Mouse (Mus musculus) forebrain, embryonic 14.5 days (tissue): Measurements from ENCODE around the gene Nudt12. TPM values are rescaled to one million over a fixed set of nuclear protein-coding genes. Genes with fewer than 3 reads are reported as not detected.

Experiments
- ATAC-seq: fragments of 200-750 bp; cut with Nextera tagmentation; 2 replicates; pipeline ENCODE4 v1.8.0; 2017; ENCODE audit warnings: mild to moderate bottlenecking, moderate library complexity
- DNase-seq: peaks from one replicate; pipeline ENCODE4 v3.0.0-alpha.2; 2015; ENCODE audit warnings: low spot score
- H3K27ac ChIP-seq: fragments of 300-500 bp; sonication (generic); 2 replicates; pipeline ENCODE4 v1.5.1; 2014; ENCODE audit warnings: low read depth, mild to moderate bottlenecking, control low read depth, low read length, moderate library complexity
- H3K27me3 ChIP-seq: fragments of 300-500 bp; sonication (generic); replicated peaks from 2 replicates; pipeline ENCODE4 v1.6.1; 2014; ENCODE audit warnings: low read length, control low read depth, mixed read lengths; ENCODE audit not compliant: control insufficient read depth, insufficient read depth
- H3K36me3 ChIP-seq: fragments of 300-500 bp; sonication (generic); 2 replicates; pipeline ENCODE4 v1.6.1; 2014; ENCODE audit warnings: low read length, control low read depth; ENCODE audit not compliant: control insufficient read depth, insufficient read depth
- H3K4me1 ChIP-seq: fragments of 300-500 bp; sonication (generic); 2 replicates; pipeline ENCODE4 v1.6.1; 2014; ENCODE audit warnings: antibody characterized with exemption, low read length, control low read depth; ENCODE audit not compliant: control insufficient read depth, insufficient read depth
- H3K4me2 ChIP-seq: fragments of 300-500 bp; sonication (generic); 2 replicates; pipeline ENCODE4 v1.6.1; 2014; ENCODE audit warnings: mild to moderate bottlenecking, control low read depth, low read length
- H3K4me3 ChIP-seq: fragments of 300-500 bp; sonication (generic); 2 replicates; pipeline ENCODE4 v1.5.1; 2014; ENCODE audit warnings: low read depth, low read length, control low read depth
- H3K9ac ChIP-seq: fragments of 300-500 bp; sonication (generic); 2 replicates; pipeline ENCODE4 v1.6.1; 2014; ENCODE audit warnings: mild to moderate bottlenecking, low read length, control low read depth, moderate library complexity
- H3K9me3 ChIP-seq: fragments of 300-500 bp; sonication (generic); replicated peaks from 2 replicates; pipeline ENCODE4 v1.6.1; 2016; ENCODE audit warnings: low read length, control low read depth, mixed read lengths; ENCODE audit not compliant: control insufficient read depth
- WGBS: fragments of 180-500 bp; shearing (Covaris S2); extraction: QIAGEN DNeasy Blood & Tissue Kit; methylation state at CpG from one replicate; pipeline ENCODE4 v1.1.7; 2014; 5-methylcytosine and 5-hydroxymethylcytosine counted together
- polyA plus RNA-seq: library from polyadenylated mRNA; unstranded; fragments of >200 nt; fragmentation: Nextera tagmentation; extraction: Ambion mirVana; gene quantifications from 2 replicates; pipeline ENCODE4 v1.2.1, GENCODE M21; 2014

The Nudt12 gene
- polyA plus RNA-seq, 1 experiment from 2014 or later = 2.1 TPM

GRCm38 (mm10) chr17:59011546-59012307 lies 1.4 kb downstream of the Nudt12 start:
- 49% methylated on average over 13 of the region's 13 CpGs for WGBS
- Histone ChIP-seq H3K9ac (no peak overlapping the region), H3K4me3 (no peak overlapping the region), H3K27ac (no peak overlapping the region), H3K9me3 (no peaks in the 10 kb centered on the region), H3K36me3 (no peaks in the 10 kb centered on the region), H3K4me1 (no peaks in the 10 kb centered on the region), H3K27me3 (no peaks in the 10 kb centered on the region), H3K4me2 (no peak overlapping the region)
- ATAC-seq (no peak), DNase-seq (no peak)

GRCm38 (mm10) chr17:58991275-58991674 lies 21.9 kb downstream of the Nudt12 start, which contains the start of gene Pdzph1:
Pdzph1 (minus strand) TSS chr17:58991375.
- H3K4me1 ChIP-seq = no peaks in the 10 kb centered on the region

GRCm38 (mm10) chr17:58973237-58973636 lies 39.9 kb downstream of the Nudt12 start:
- ATAC-seq = no peak
- no peak overlapping the region for H3K4me3 ChIP-seq
- H3K4me1 ChIP-seq = no peaks in the 10 kb centered on the region
- no peak overlapping the region for H3K27ac ChIP-seq
- H3K4me2 ChIP-seq = no peak overlapping the region
- H3K9ac ChIP-seq = no peak overlapping the region
- WGBS = 54% methylated on average over 5 of the region's 5 CpGs
- H3K27me3 ChIP-seq = no peaks in the 10 kb centered on the region
- no peaks in the 10 kb centered on the region for H3K36me3 ChIP-seq
- no peak for DNase-seq
- no peaks in the 10 kb centered on the region for H3K9me3 ChIP-seq

More at GRCm38 (mm10) chr17:58991275-58991674, 21.9 kb downstream of the Nudt12 start, which contains the start of gene Pdzph1:
- WGBS = 76% methylated on average over 6 of the region's 6 CpGs
- no peak for ATAC-seq
- DNase-seq = no peak
- Histone ChIP-seq H3K36me3 (no peaks in the 10 kb centered on the region), H3K27me3 (no peaks in the 10 kb centered on the region), H3K4me3 (no peak within 1 kb of the TSS), H3K9ac (no peak within 1 kb of the TSS), H3K27ac (no peak within 1 kb of the TSS), H3K4me2 (no peak within 1 kb of the TSS), H3K9me3 (no peaks in the 10 kb centered on the region)

GRCm38 (mm10) chr17:58959905-58960304 lies 53.3 kb downstream of the Nudt12 start:
- H3K4me1 ChIP-seq = no peaks in the 10 kb centered on the region
- no peak overlapping the region for H3K27ac ChIP-seq
- no peak for DNase-seq
- no peak for ATAC-seq
- H3K36me3 ChIP-seq = no peaks in the 10 kb centered on the region
- H3K4me2 ChIP-seq = no peak overlapping the region
- H3K27me3 ChIP-seq = no peaks in the 10 kb centered on the region
- H3K9me3 ChIP-seq = no peaks in the 10 kb centered on the region
- H3K9ac ChIP-seq = no peak overlapping the region
- 28% methylated on average over 3 of the region's 3 CpGs for WGBS
- H3K4me3 ChIP-seq = no peak overlapping the region

GRCm38 (mm10) chr17:58957055-58957454 lies 56.1 kb downstream of the Nudt12 start:
- Histone ChIP-seq H3K4me3 (no peak overlapping the region), H3K9me3 (no peaks in the 10 kb centered on the region), H3K4me2 (no peak overlapping the region), H3K4me1 (no peaks in the 10 kb centered on the region), H3K36me3 (no peaks in the 10 kb centered on the region), H3K27me3 (no peaks in the 10 kb centered on the region), H3K9ac (no peak overlapping the region), H3K27ac (no peak overlapping the region)
- WGBS = 79% methylated on average over 1 of the region's 1 CpGs
- no peak for DNase-seq
- ATAC-seq = no peak

Other genes with a start within 250 kb of the Nudt12 start
- gene Pdzph1, start 22.0 kb downstream of the Nudt12 start, polyA plus RNA-seq = 8.3 and 12.6 TPM in 2 replicates